Mouse (Mus musculus): Measurements from ENCODE around the gene Kcnj3. TPM values are rescaled to one million over a fixed set of nuclear protein-coding genes. Genes with fewer than 3 reads are reported as not detected.
A peak's percentile ranks its signal among the peaks of the same experiment; 100 is the strongest.

Kcnj3 gene
- 52.1 and 58.2 TPM in 2 replicates for polyA plus RNA-seq (2012; rRNA removed)

DNA sequence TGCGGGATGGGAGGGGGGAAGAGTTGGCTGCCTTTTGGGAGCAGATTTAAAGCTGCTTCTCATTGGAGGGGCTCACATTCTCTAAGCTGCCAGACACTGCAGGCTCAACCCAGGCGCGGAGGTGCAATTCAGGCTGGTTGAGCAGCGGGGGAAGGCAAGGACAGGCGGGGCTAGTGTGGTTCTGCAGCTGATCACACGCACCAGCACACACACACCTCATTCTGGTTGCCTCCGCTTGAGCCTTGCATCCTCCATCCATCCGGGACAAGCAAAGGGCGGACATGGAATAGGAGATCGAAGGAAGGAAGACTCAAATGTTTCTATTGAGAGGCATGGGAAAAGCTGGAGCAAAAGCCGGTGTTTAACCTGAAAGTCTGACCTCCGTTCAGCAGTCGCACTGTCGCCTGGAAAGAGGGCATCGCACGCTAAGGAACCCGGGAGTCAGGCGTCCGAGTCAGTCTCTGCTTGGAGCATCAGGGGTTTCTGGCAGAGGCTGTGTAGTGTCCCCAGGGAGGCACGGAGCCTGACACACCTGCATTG lies at the start of gene Kcnj3:
TSS of gene Kcnj3 (plus strand) at position 250 of the 540 bp plus-strand sequence.
- no peaks in the 10 kb centered on the region for H3K4me1 ChIP-seq (ENCODE audit: control insufficient read depth, insufficient read depth, low read length)
- peak within 1 kb of the TSS; percentile 28; the same call in 1 of the 2 replicates for H3K27ac ChIP-seq (ENCODE audit: insufficient read depth, low read length)
- TF ChIP-seq POLR2A (IDR thresholded peaks at IDR 0.05; ENCODE audit: extremely low read depth, insufficient read depth, low read length) = peak; percentile 93
- no peak for TF ChIP-seq CTCF (IDR thresholded peaks at IDR 0.05; ENCODE audit: extremely low read depth, insufficient read depth, low read length)
- peak within 1 kb of the TSS; percentile 92 for H3K4me3 ChIP-seq (ENCODE audit: insufficient read depth, low read length)

DNA sequence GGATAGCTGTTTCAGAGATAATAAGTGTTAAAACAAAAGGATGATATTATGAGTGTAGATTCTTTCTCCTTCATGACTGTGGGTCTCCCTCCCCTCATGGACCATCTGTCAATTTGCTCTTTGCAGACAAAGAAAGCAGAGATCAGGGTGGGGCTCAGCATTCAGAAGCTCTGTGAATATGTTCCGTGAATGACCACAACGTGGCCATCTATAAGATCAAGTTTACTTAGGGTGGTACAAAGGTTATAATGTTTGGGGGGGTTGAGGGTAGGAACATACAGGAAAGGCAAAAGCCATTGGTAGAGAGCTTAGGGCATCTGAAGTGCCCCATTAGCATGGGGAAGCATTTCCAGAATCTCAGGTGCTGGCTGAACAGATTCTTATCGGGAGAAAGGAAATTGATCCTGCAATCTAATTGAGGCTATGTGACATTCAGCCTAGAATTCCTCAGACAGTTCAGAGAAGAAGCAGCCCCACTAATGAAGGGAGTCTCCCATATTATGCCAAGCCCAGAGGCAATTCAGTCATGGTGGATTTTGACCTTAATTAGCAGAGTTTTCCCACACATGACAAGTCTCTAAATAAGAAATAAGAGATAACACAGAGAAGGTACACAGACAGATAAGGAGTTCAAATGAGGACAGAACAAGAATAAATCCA lies 45.3 kb upstream of the Kcnj3 start:
- Histone ChIP-seq H3K4me1 (ENCODE audit: control insufficient read depth, insufficient read depth, low read length) (no peaks in the 10 kb centered on the region), H3K27ac (ENCODE audit: insufficient read depth, low read length) (no peak overlapping the region), H3K4me3 (ENCODE audit: insufficient read depth, low read length) (no peak overlapping the region)
- no peak for TF ChIP-seq POLR2A (IDR thresholded peaks at IDR 0.05; ENCODE audit: extremely low read depth, insufficient read depth, low read length)
- no peak for TF ChIP-seq CTCF (IDR thresholded peaks at IDR 0.05; ENCODE audit: extremely low read depth, insufficient read depth, low read length)

DNA sequence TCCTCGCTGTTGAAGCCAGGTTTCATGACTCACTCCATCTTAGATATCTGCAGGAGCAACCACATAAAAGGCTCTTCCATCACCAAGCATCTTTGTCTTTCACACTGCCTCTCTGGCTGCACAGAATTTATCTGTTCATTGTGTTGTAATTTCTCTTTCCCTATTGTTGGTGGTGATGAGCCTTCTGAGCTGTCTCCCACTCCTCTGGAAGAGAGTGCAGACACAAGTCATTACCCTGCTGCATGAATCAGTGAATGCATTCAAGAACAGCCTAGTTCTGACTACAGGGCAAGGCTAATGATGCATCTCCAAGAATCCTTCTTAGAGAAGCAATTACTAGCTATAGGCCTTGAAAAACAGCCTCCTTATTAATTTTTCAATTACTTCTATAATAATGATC lies 30.5 kb upstream of the Kcnj3 start:
- TF ChIP-seq CTCF (IDR thresholded peaks at IDR 0.05; ENCODE audit: extremely low read depth, insufficient read depth, low read length) = no peak
- TF ChIP-seq POLR2A (IDR thresholded peaks at IDR 0.05; ENCODE audit: extremely low read depth, insufficient read depth, low read length) = no peak
- no peak overlapping the region for H3K4me3 ChIP-seq (ENCODE audit: insufficient read depth, low read length)
- H3K4me1 ChIP-seq (ENCODE audit: control insufficient read depth, insufficient read depth, low read length) = no peaks in the 10 kb centered on the region
- H3K27ac ChIP-seq (ENCODE audit: insufficient read depth, low read length) = no peak overlapping the region

DNA sequence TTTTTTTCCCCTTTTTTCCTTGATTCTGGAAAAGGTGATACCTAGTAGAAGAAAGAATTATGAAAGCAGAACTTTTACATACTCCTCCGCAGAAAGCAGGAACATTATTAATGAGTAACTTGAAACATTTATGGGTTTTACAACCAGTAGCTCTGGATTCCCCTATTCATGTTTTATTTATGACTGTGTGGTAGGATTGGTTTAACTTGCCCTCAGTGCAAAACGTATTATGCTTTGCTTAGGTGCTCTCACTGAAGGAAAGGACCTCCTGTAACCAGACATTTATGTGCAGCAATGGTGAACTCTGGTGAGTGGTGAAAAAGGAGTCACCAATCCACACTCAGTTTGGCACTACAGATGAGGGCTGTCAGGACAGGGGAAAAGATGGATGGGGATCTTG lies 8.1 kb upstream of the Kcnj3 start:
- Histone ChIP-seq H3K27ac (ENCODE audit: insufficient read depth, low read length) (no peak overlapping the region), H3K4me1 (ENCODE audit: control insufficient read depth, insufficient read depth, low read length) (no peaks in the 10 kb centered on the region), H3K4me3 (ENCODE audit: insufficient read depth, low read length) (no peak overlapping the region)
- TF ChIP-seq CTCF (IDR thresholded peaks at IDR 0.05; ENCODE audit: extremely low read depth, insufficient read depth, low read length) (no peak), POLR2A (IDR thresholded peaks at IDR 0.05; ENCODE audit: extremely low read depth, insufficient read depth, low read length) (no peak)

DNA sequence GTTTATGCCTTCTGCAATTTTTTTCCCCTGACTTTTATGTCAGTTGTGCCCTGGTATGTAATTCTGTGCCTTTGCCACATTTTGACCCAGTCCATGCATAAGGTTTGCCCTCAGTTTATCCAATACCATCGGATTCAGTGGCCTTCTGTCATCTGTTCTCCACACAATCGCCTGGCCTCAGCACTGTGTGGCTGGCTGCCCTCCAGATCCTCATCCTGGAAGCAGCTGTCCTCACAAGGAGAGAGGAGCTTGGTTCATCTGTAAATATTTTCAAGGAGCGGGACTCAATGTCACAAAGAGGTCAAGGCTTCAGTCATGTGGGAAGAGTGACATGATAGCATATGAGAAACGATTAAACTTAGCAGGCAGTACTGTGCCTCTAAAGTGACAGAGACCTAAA lies 3.7 kb upstream of the Kcnj3 start:
- H3K4me1 ChIP-seq (ENCODE audit: control insufficient read depth, insufficient read depth, low read length) = no peaks in the 10 kb centered on the region
- H3K4me3 ChIP-seq (ENCODE audit: insufficient read depth, low read length) = no peak overlapping the region
- TF ChIP-seq CTCF (IDR thresholded peaks at IDR 0.05; ENCODE audit: extremely low read depth, insufficient read depth, low read length) (no peak), POLR2A (IDR thresholded peaks at IDR 0.05; ENCODE audit: extremely low read depth, insufficient read depth, low read length) (no peak)
- no peak overlapping the region for H3K27ac ChIP-seq (ENCODE audit: insufficient read depth, low read length)

DNA sequence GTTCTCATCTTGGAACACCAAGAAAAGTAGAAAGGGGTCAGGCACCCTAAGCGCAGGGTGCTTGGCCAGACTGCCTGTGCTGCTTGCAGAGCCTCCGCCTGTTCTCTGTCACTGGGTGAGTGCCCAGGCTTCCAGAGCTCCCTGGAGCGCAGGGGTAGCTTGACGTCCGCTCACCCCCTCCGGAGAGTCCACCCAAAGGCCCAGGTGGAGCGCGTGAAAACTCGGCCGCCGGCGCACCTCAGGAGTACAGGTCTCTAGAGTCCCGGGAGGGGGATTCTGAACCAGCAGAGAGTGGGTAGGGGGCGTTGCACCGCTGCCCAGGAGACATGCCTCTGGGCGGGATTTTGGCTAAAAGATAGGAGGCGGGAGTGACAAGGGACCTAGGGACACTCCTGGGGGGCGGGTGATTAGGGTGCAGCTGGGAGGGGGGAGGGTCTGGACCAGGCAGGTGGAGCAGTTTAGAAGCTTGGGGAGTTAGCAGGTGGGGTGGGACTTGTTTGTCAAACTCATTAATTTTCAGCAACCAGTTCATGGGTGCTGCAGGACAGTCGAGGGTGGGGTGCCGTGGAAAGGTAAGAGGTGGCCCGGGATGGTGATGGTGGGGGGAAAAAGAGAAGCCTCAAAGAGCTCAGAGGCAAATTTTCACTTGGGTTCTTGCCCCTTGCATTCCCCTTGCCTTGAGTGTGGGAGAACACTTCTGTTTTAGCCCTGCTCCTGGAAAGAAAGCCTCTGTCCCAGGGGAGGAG lies 664 bp downstream of the Kcnj3 start:
- no peaks in the 10 kb centered on the region for H3K4me1 ChIP-seq (ENCODE audit: control insufficient read depth, insufficient read depth, low read length)
- TF ChIP-seq POLR2A (IDR thresholded peaks at IDR 0.05; ENCODE audit: extremely low read depth, insufficient read depth, low read length) (no peak), CTCF (IDR thresholded peaks at IDR 0.05; ENCODE audit: extremely low read depth, insufficient read depth, low read length) (no peak)
- H3K27ac ChIP-seq (ENCODE audit: insufficient read depth, low read length) = peak overlapping the region; percentile 28; the same call in 1 of the 2 replicates
- H3K4me3 ChIP-seq (ENCODE audit: insufficient read depth, low read length) = peak overlapping the region; percentile 92

DNA sequence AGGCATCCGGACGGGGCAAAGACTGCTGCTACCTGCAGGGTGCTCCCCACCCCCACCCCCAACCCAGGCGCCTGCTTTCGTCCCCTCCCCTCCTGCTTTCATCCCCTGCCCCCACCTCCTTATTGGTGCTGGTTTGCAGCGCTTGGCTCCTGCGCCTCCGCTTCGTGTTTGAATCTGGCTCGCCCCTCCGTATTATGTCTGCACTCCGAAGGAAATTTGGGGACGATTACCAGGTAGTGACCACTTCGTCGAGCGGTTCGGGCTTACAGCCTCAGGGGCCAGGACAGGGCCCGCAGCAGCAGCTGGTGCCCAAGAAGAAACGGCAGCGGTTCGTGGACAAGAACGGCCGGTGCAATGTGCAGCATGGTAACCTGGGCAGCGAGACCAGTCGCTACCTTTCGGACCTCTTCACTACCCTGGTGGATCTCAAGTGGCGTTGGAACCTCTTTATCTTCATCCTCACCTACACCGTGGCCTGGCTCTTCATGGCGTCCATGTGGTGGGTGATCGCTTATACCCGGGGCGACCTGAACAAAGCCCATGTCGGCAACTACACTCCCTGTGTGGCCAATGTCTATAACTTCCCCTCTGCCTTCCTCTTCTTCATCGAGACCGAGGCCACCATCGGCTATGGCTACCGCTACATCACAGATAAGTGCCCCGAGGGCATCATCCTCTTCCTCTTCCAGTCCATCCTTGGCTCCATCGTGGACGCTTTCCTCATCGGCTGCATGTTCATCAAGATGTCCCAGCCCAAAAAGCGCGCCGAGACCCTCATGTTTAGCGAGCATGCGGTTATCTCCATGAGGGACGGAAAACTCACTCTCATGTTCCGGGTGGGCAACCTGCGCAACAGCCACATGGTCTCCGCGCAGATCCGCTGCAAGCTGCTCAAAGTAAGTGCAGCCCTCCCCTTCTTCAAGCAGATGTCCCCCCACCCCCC lies 1.5 kb downstream of the Kcnj3 start:
- Histone ChIP-seq H3K4me1 (ENCODE audit: control insufficient read depth, insufficient read depth, low read length) (no peaks in the 10 kb centered on the region), H3K27ac (ENCODE audit: insufficient read depth, low read length) (peak overlapping the region; percentile 75), H3K4me3 (ENCODE audit: insufficient read depth, low read length) (peak overlapping the region; percentile 92)
- TF ChIP-seq CTCF (IDR thresholded peaks at IDR 0.05; ENCODE audit: extremely low read depth, insufficient read depth, low read length) (no peak), POLR2A (IDR thresholded peaks at IDR 0.05; ENCODE audit: extremely low read depth, insufficient read depth, low read length) (no peak)

DNA sequence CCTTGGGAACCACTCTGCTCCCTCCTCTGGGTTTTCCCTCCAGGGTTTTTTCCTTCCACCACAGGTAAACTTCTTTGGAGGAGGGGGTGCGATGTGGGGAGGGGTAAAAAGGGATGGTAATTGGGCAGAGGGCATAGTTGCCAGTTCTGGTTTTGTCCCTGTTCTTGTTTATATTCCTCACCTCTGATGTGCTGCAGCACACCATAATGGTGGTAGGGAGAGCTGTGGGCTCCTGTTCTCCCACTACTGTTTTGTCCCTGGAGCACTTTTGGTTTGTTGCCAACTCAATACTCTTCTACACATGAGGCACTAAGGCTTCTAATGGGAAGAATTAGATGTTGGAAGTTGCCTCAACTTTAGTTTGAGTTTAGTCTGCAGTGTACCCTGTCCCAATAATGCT lies 2.2 kb downstream of the Kcnj3 start:
- Histone ChIP-seq H3K4me3 (ENCODE audit: insufficient read depth, low read length) (peak overlapping the region; percentile 92), H3K4me1 (ENCODE audit: control insufficient read depth, insufficient read depth, low read length) (no peaks in the 10 kb centered on the region), H3K27ac (ENCODE audit: insufficient read depth, low read length) (no peak overlapping the region)
- TF ChIP-seq POLR2A (IDR thresholded peaks at IDR 0.05; ENCODE audit: extremely low read depth, insufficient read depth, low read length) = no peak

DNA sequence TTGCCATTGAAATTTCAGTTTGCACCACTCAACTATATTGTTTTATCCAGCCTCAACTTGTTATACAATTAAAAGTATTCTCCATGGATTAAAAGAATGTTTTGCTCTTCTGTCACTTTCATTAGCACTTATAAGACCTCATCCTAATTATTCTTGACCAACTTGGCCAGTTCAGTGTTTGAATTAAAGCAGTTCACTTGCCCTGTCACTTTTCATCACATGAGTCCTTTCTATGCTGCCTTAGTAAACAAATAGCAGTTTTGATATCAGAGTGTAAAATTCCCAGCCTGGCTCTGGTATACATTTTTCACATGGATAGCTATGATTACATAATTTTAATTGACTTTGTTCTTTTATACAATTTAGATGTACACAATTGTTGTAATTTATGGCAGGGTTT lies 3.4 kb downstream of the Kcnj3 start:
- no peaks in the 10 kb centered on the region for H3K4me1 ChIP-seq (ENCODE audit: control insufficient read depth, insufficient read depth, low read length)
- H3K4me3 ChIP-seq (ENCODE audit: insufficient read depth, low read length) = peak overlapping the region; percentile 92; the same call in 1 of the 2 replicates
- no peak for TF ChIP-seq CTCF (IDR thresholded peaks at IDR 0.05; ENCODE audit: extremely low read depth, insufficient read depth, low read length)
- TF ChIP-seq POLR2A (IDR thresholded peaks at IDR 0.05; ENCODE audit: extremely low read depth, insufficient read depth, low read length) = no peak
- H3K27ac ChIP-seq (ENCODE audit: insufficient read depth, low read length) = no peak overlapping the region
